Mouse (Mus musculus): ENCODE results near the gene Gnat3. TPM values are rescaled to one million over a fixed set of nuclear protein-coding genes. Genes with fewer than 3 reads are reported as not detected.

Gene Gnat3
- total and polyA plus RNA-seq, 2 experiments = not detected

DNA sequence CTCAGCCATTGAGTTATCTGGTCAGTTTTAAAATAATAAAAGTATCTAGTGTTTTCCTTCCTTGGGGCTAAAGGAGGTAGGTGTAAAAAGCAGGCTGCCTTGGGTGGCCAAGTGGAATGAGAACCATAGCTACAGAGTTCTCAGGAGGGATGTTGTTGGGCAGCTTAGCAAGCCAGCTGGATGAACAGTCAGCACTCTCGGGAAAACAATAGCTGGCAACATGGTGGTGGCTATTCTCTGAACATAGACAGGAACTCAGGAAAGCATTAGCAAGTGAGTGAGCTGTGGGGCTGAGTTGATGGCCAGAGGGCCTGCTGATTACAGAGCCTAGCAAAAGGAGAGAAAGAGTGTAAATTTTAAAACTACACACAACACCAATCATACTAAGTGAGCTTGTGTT, 27.8 kb upstream of the Gnat3 start:
- no peak for TF ChIP-seq POLR2A (IDR thresholded peaks at IDR 0.05; ENCODE audit: extremely low read depth, insufficient read depth, low read length)
- no peak for TF ChIP-seq CTCF (IDR thresholded peaks at IDR 0.05; ENCODE audit: low read depth, low read length)
- H3K36me3 ChIP-seq (ENCODE audit: control insufficient read depth, insufficient read depth, low read length) = no peaks in the 10 kb centered on the region

GRCm38 (mm10) chr5:17938170-17938939, 24.0 kb upstream of the Gnat3 start:
- Histone ChIP-seq H3K27ac (replicated peaks; ENCODE audit: insufficient read depth, low read depth, low read length) (0 out of 2 replicates have a peak overlapping the region, but pooled peaks have one; percentile 7), H3K36me3 (ENCODE audit: control insufficient read depth, insufficient read depth, low read length) (no peaks in the 10 kb centered on the region), H3K9ac (ENCODE audit: low read depth, low read length) (no peak overlapping the region), H3K4me1 (ENCODE audit: control insufficient read depth, insufficient read depth, low read length) (no peaks in the 10 kb centered on the region), H3K4me3 (ENCODE audit: insufficient read depth, low read depth, low read length) (no peak overlapping the region), H3K27me3 (ENCODE audit: control insufficient read depth, insufficient read depth, low read length) (no peaks in the 10 kb centered on the region), H3K79me2 (ENCODE audit: control insufficient read depth, insufficient read depth, low read length) (no peaks in the 10 kb centered on the region)
- 16% methylated on average over 1 of the region's 1 CpGs for WGBS
- no peak for TF ChIP-seq CTCF (IDR thresholded peaks at IDR 0.05; ENCODE audit: low read depth, low read length)
- TF ChIP-seq POLR2A (IDR thresholded peaks at IDR 0.05; ENCODE audit: extremely low read depth, insufficient read depth, low read length) = no peak
- DNase-seq (ENCODE audit: extremely low read depth, low read depth, low spot score) = peak; percentile 21

More for the DNA sequence above, 27.8 kb upstream of the Gnat3 start:
- Histone ChIP-seq H3K9ac (ENCODE audit: low read depth, low read length) (no peak overlapping the region), H3K4me3 (ENCODE audit: insufficient read depth, low read depth, low read length) (no peak overlapping the region), H3K27me3 (ENCODE audit: control insufficient read depth, insufficient read depth, low read length) (no peaks in the 10 kb centered on the region), H3K79me2 (ENCODE audit: control insufficient read depth, insufficient read depth, low read length) (no peaks in the 10 kb centered on the region), H3K27ac (replicated peaks; ENCODE audit: insufficient read depth, low read depth, low read length) (no peak overlapping the region), H3K4me1 (ENCODE audit: control insufficient read depth, insufficient read depth, low read length) (no peaks in the 10 kb centered on the region)
- 66% methylated on average over 1 of the region's 1 CpGs for WGBS
- DNase-seq (ENCODE audit: extremely low read depth, low read depth, low spot score) = no peak

DNA sequence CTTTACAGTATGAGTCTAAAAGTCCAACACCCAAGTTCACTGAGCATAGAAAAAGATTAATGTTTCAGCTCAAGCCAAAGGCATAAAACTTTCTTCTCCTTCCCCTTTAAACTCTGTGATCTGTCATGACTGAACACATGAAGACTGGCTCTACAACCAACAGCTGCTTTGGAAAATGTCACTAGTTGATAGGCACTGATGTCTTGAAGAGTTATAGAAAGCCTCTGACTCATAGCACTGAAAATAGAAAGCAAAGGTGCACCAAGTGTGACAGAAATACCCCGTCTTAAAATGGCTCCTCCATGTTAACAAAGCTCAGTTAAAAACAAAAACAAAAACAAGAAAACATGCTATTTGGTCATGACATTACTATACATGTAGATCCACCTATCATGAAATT, 5.9 kb upstream of the Gnat3 start:
- H3K79me2 ChIP-seq (ENCODE audit: control insufficient read depth, insufficient read depth, low read length) = no peaks in the 10 kb centered on the region
- DNase-seq (ENCODE audit: extremely low read depth, low read depth, low spot score) = no peak
- TF ChIP-seq POLR2A (IDR thresholded peaks at IDR 0.05; ENCODE audit: extremely low read depth, insufficient read depth, low read length) = no peak
- TF ChIP-seq CTCF (IDR thresholded peaks at IDR 0.05; ENCODE audit: low read depth, low read length) = no peak
- 78% methylated on average over 1 of the region's 1 CpGs for WGBS
- H3K4me3 ChIP-seq (ENCODE audit: insufficient read depth, low read depth, low read length) = no peak overlapping the region
- no peaks in the 10 kb centered on the region for H3K4me1 ChIP-seq (ENCODE audit: control insufficient read depth, insufficient read depth, low read length)
- no peaks in the 10 kb centered on the region for H3K27me3 ChIP-seq (ENCODE audit: control insufficient read depth, insufficient read depth, low read length)
- no peaks in the 10 kb centered on the region for H3K36me3 ChIP-seq (ENCODE audit: control insufficient read depth, insufficient read depth, low read length)
- H3K9ac ChIP-seq (ENCODE audit: low read depth, low read length) = no peak overlapping the region
- H3K27ac ChIP-seq (replicated peaks; ENCODE audit: insufficient read depth, low read depth, low read length) = no peak overlapping the region

GRCm38 (mm10) chr5:17969704-17970390, 7.5 kb downstream of the Gnat3 start:
- no peak overlapping the region for H3K27ac ChIP-seq (replicated peaks; ENCODE audit: insufficient read depth, low read depth, low read length)
- H3K79me2 ChIP-seq (ENCODE audit: control insufficient read depth, insufficient read depth, low read length) = no peaks in the 10 kb centered on the region
- no peaks in the 10 kb centered on the region for H3K27me3 ChIP-seq (ENCODE audit: control insufficient read depth, insufficient read depth, low read length)
- no peak for DNase-seq (ENCODE audit: extremely low read depth, low read depth, low spot score)
- TF ChIP-seq CTCF (IDR thresholded peaks at IDR 0.05; ENCODE audit: low read depth, low read length) = no peak
- TF ChIP-seq POLR2A (IDR thresholded peaks at IDR 0.05; ENCODE audit: extremely low read depth, insufficient read depth, low read length) = no peak
- no peaks in the 10 kb centered on the region for H3K4me1 ChIP-seq (ENCODE audit: control insufficient read depth, insufficient read depth, low read length)
- no peak overlapping the region for H3K9ac ChIP-seq (ENCODE audit: low read depth, low read length)
- WGBS = 84% methylated on average over 13 of the region's 13 CpGs
- no peaks in the 10 kb centered on the region for H3K36me3 ChIP-seq (ENCODE audit: control insufficient read depth, insufficient read depth, low read length)
- H3K4me3 ChIP-seq (ENCODE audit: insufficient read depth, low read depth, low read length) = no peak overlapping the region

GRCm38 (mm10) chr5:17970391-17970730, 8.0 kb downstream of the Gnat3 start:
- 94% methylated on average over 3 of the region's 3 CpGs for WGBS
- TF ChIP-seq CTCF (IDR thresholded peaks at IDR 0.05; ENCODE audit: low read depth, low read length) (no peak), POLR2A (IDR thresholded peaks at IDR 0.05; ENCODE audit: extremely low read depth, insufficient read depth, low read length) (no peak)
- Histone ChIP-seq H3K79me2 (ENCODE audit: control insufficient read depth, insufficient read depth, low read length) (no peaks in the 10 kb centered on the region), H3K27ac (replicated peaks; ENCODE audit: insufficient read depth, low read depth, low read length) (no peak overlapping the region), H3K9ac (ENCODE audit: low read depth, low read length) (no peak overlapping the region), H3K27me3 (ENCODE audit: control insufficient read depth, insufficient read depth, low read length) (no peaks in the 10 kb centered on the region), H3K4me3 (ENCODE audit: insufficient read depth, low read depth, low read length) (no peak overlapping the region), H3K4me1 (ENCODE audit: control insufficient read depth, insufficient read depth, low read length) (no peaks in the 10 kb centered on the region), H3K36me3 (ENCODE audit: control insufficient read depth, insufficient read depth, low read length) (no peaks in the 10 kb centered on the region)
- DNase-seq (ENCODE audit: extremely low read depth, low read depth, low spot score) = no peak

All from liver, adult 2 months (tissue).